Mouse (Mus musculus) midbrain, postnatal 0 days (tissue): ENCODE results near the gene Hif1an. TPM values are rescaled to one million over a fixed set of nuclear protein-coding genes. Genes with fewer than 3 reads are reported as not detected.

Experiments
- ATAC-seq: fragments of 200-750 bp; cut with Nextera tagmentation; 2 replicates; pipeline ENCODE4 v1.8.0; 2017; ENCODE audit warnings: moderate number of reproducible peaks, mild to moderate bottlenecking, moderate TSS enrichment, moderate library complexity; ENCODE audit not compliant: low FRiP score
- DNase-seq: peaks from one replicate; pipeline ENCODE4 v3.0.0-alpha.2; 2015; ENCODE audit warnings: low spot score
- H3K27ac ChIP-seq: fragments of 300-500 bp; sonication (generic); 2 replicates; pipeline ENCODE4 v1.5.1; 2014; ENCODE audit warnings: low read depth, mild to moderate bottlenecking, low read length, mixed read lengths
- H3K27me3 ChIP-seq: fragments of 300-500 bp; sonication (generic); 2 replicates; pipeline ENCODE4 v1.6.1; 2014; ENCODE audit warnings: low read length, control low read depth, mixed read lengths; ENCODE audit not compliant: insufficient read depth
- H3K36me3 ChIP-seq: fragments of 300-500 bp; sonication (generic); 2 replicates; pipeline ENCODE4 v1.6.1; 2014; ENCODE audit warnings: low read length, control low read depth, mixed read lengths; ENCODE audit not compliant: insufficient read depth
- H3K4me1 ChIP-seq: fragments of 300-500 bp; sonication (generic); 2 replicates; pipeline ENCODE4 v1.6.1; 2014; ENCODE audit warnings: mild to moderate bottlenecking, control low read depth, antibody characterized with exemption, low read length, mixed read lengths; ENCODE audit not compliant: insufficient read depth
- H3K4me2 ChIP-seq: fragments of 300-500 bp; sonication (generic); 2 replicates; pipeline ENCODE4 v1.6.1; 2014; ENCODE audit warnings: low read depth, mild to moderate bottlenecking, low read length, mixed read lengths; ENCODE audit not compliant: poor library complexity, severe bottlenecking
- H3K4me3 ChIP-seq: fragments of 300-500 bp; sonication (generic); 2 replicates; pipeline ENCODE4 v1.5.1; 2014; ENCODE audit warnings: low read depth, mild to moderate bottlenecking, low read length, moderate library complexity
- H3K9ac ChIP-seq: fragments of 300-500 bp; sonication (generic); replicated peaks from 2 replicates; pipeline ENCODE4 v1.6.1; 2014; ENCODE audit warnings: mild to moderate bottlenecking, low read length, moderate library complexity, mixed read lengths; ENCODE audit not compliant: poor library complexity, severe bottlenecking
- H3K9me3 ChIP-seq: fragments of 300-500 bp; sonication (generic); 2 replicates; pipeline ENCODE4 v1.6.1; 2016; ENCODE audit warnings: low read length, control low read depth
- CTCF ChIP-seq: IDR thresholded peaks from 2 replicates; pipeline ENCODE4 v1.5.1; 2016; ENCODE audit warnings: antibody characterized with exemption, mild to moderate bottlenecking
- WGBS: fragments of 180-500 bp; shearing (Covaris S2); extraction: QIAGEN DNeasy Blood & Tissue Kit; methylation state at CpG from one replicate; pipeline ENCODE4 v1.1.7; 2014; 5-methylcytosine and 5-hydroxymethylcytosine counted together
- polyA plus RNA-seq: library from polyadenylated mRNA; unstranded; fragments of >200 nt; fragmentation: Nextera tagmentation; extraction: Ambion mirVana; gene quantifications from 2 replicates; pipeline ENCODE4 v1.2.1, GENCODE M21; 2015
- total RNA-seq: library from RNA; depleted of rRNA; stranded (reverse); fragments of >200 nt; gene quantifications from 2 replicates; pipeline ENCODE4 v1.2.3, GENCODE M21; 2014

The Hif1an gene
- total and polyA plus RNA-seq, 2 experiments from 2014 or later = 9.3 to 18.1 TPM

GRCm38 (mm10) chr19:44542694-44543178, 19.9 kb upstream of the Hif1an start:
- Histone ChIP-seq H3K36me3 (no peaks in the 10 kb centered on the region), H3K4me1 (no peaks in the 10 kb centered on the region)
- 92% methylated on average over 8 of the region's 8 CpGs for WGBS

GRCm38 (mm10) chr19:44544372-44544771, 18.3 kb upstream of the Hif1an start:
- Histone ChIP-seq H3K4me2 (no peak overlapping the region), H3K27ac (no peak overlapping the region), H3K9ac (no peak overlapping the region), H3K36me3 (peaks cover 8% of the 10 kb centered on the region; the same call in 1 of the 2 replicates), H3K9me3 (no peaks in the 10 kb centered on the region), H3K4me3 (no peak overlapping the region), H3K4me1 (no peaks in the 10 kb centered on the region), H3K27me3 (peaks cover 16% of the 10 kb centered on the region; the same call in 1 of the 2 replicates)
- 50% methylated on average over 10 of the region's 10 CpGs for WGBS
- DNase-seq (no peak), ATAC-seq (no peak)
- TF ChIP-seq CTCF = no peak

More at GRCm38 (mm10) chr19:44542694-44543178, 19.9 kb upstream of the Hif1an start:
- ATAC-seq = no peak
- no peak overlapping the region for H3K27ac ChIP-seq
- H3K27me3 ChIP-seq = peaks cover 16% of the 10 kb centered on the region; the same call in 1 of the 2 replicates
- H3K9ac ChIP-seq = no peak overlapping the region
- H3K4me2 ChIP-seq = no peak overlapping the region
- TF ChIP-seq CTCF = no peak
- no peaks in the 10 kb centered on the region for H3K9me3 ChIP-seq
- no peak overlapping the region for H3K4me3 ChIP-seq
- no peak for DNase-seq

GRCm38 (mm10) chr19:44544775-44545174, 17.9 kb upstream of the Hif1an start:
- under 1% methylated on average over 13 of the region's 13 CpGs for WGBS
- peak; percentile 83 for TF ChIP-seq CTCF

GRCm38 (mm10) chr19:44545321-44546041, 17.2 kb upstream of the Hif1an start, which contains the start of gene Sec31b:
Gene Sec31b, minus strand, starts transcription at chr19:44545864.
- under 1% methylated on average over 46 of the region's 47 CpGs for WGBS

More at GRCm38 (mm10) chr19:44544775-44545174, 17.9 kb upstream of the Hif1an start:
- Histone ChIP-seq H3K9ac (no peak overlapping the region), H3K4me2 (peak overlapping the region; percentile 74; the same call in 1 of the 2 replicates), H3K27me3 (peaks cover 16% of the 10 kb centered on the region; the same call in 1 of the 2 replicates), H3K36me3 (peaks cover 12% of the 10 kb centered on the region), H3K9me3 (no peaks in the 10 kb centered on the region), H3K27ac (no peak overlapping the region), H3K4me1 (no peaks in the 10 kb centered on the region), H3K4me3 (peak overlapping the region; percentile 42; the same call in 1 of the 2 replicates)
- DNase-seq (peak; percentile 91), ATAC-seq (no peak)

GRCm38 (mm10) chr19:44552731-44553130, 9.9 kb upstream of the Hif1an start, which contains the start of gene Gm20538:
Gene Gm20538, minus strand, starts transcription at chr19:44552831.
- ATAC-seq = no peak
- 98% methylated on average over 4 of the region's 4 CpGs for WGBS
- peaks cover 4% of the 10 kb centered on the region; the same call in 1 of the 2 replicates for H3K4me1 ChIP-seq
- no peak for DNase-seq
- H3K27ac ChIP-seq = no peak within 1 kb of the TSS
- peak within 1 kb of the TSS; percentile 77; the same call in 1 of the 2 replicates for H3K4me2 ChIP-seq
- H3K4me3 ChIP-seq = no peak within 1 kb of the TSS
- H3K9ac ChIP-seq = no peak within 1 kb of the TSS
- no peaks in the 10 kb centered on the region for H3K27me3 ChIP-seq
- peaks cover 41% of the 10 kb centered on the region for H3K36me3 ChIP-seq
- no peak for TF ChIP-seq CTCF
- H3K9me3 ChIP-seq = no peaks in the 10 kb centered on the region

More at GRCm38 (mm10) chr19:44545321-44546041, 17.2 kb upstream of the Hif1an start, which contains the start of gene Sec31b:
- Histone ChIP-seq H3K36me3 (peaks cover 19% of the 10 kb centered on the region), H3K9ac (peak within 1 kb of the TSS; percentile 42), H3K9me3 (no peaks in the 10 kb centered on the region), H3K4me3 (peak within 1 kb of the TSS; percentile 42), H3K4me1 (no peaks in the 10 kb centered on the region), H3K27ac (no peak within 1 kb of the TSS), H3K4me2 (peak within 1 kb of the TSS; percentile 74), H3K27me3 (peaks cover 16% of the 10 kb centered on the region; the same call in 1 of the 2 replicates)
- no peak for TF ChIP-seq CTCF
- DNase-seq = no peak
- no peak for ATAC-seq
